Mouse (Mus musculus) intestine, embryonic 15.5 days (tissue): ENCODE measurements at regions not wholly inside any gene's neighbourhood (a gene's known extent, or its start where the extent isn't known, plus 50 kb on each side); places are given as distances from the start of the nearest gene placed in this dataset.
"Not testable (repeated sequence)": the region's sequence is repeated elsewhere in the genome, so short reads cannot be mapped to it uniquely, and the experiment has no call there.

Experiments
- ATAC-seq: fragments of 200-750 bp; cut with Nextera tagmentation; 2 replicates; pipeline ENCODE4 v1.8.0; 2017; ENCODE audit warnings: moderate TSS enrichment, moderate library complexity
- H3K27ac ChIP-seq: fragments of 300-500 bp; sonication (generic); 2 replicates; pipeline ENCODE4 v1.5.1; 2015; ENCODE audit warnings: mild to moderate bottlenecking, inconsistent platforms
- H3K27me3 ChIP-seq: fragments of 300-500 bp; sonication (generic); replicated peaks from 2 replicates; pipeline ENCODE4 v1.6.1; 2015; ENCODE audit warnings: inconsistent platforms
- H3K36me3 ChIP-seq: fragments of 300-500 bp; sonication (generic); 2 replicates; pipeline ENCODE4 v1.6.1; 2015; ENCODE audit warnings: inconsistent platforms
- H3K4me1 ChIP-seq: fragments of 300-500 bp; sonication (generic); replicated peaks from 2 replicates; pipeline ENCODE4 v1.6.1; 2015; ENCODE audit warnings: inconsistent platforms
- H3K4me2 ChIP-seq: fragments of 300-500 bp; sonication (generic); replicated peaks from 2 replicates; pipeline ENCODE4 v1.6.1; 2015; ENCODE audit warnings: mild to moderate bottlenecking, inconsistent platforms
- H3K4me3 ChIP-seq: fragments of 300-500 bp; sonication (generic); replicated peaks from 2 replicates; pipeline ENCODE4 v1.5.1; 2015; ENCODE audit warnings: inconsistent platforms
- H3K9ac ChIP-seq: fragments of 300-500 bp; sonication (generic); 2 replicates; pipeline ENCODE4 v1.6.1; 2015; ENCODE audit warnings: inconsistent platforms
- H3K9me3 ChIP-seq: fragments of 300-500 bp; sonication (generic); 2 replicates; pipeline ENCODE4 v1.6.1; 2016; ENCODE audit warnings: inconsistent platforms
- WGBS: fragments of 180-500 bp; shearing (Covaris S2); methylation state at CpG from one replicate; pipeline ENCODE4 v1.1.7; 2015; 5-methylcytosine and 5-hydroxymethylcytosine counted together

- Histone ChIP-seq H3K9me3 (no peaks in the 10 kb centered on the region), H3K4me3 (no peak overlapping the region), H3K27me3 (no peaks in the 10 kb centered on the region), H3K36me3 (no peaks in the 10 kb centered on the region), H3K4me1 (no peaks in the 10 kb centered on the region), H3K27ac (no peak overlapping the region), H3K9ac (no peak overlapping the region), H3K4me2 (no peak overlapping the region)
- 84% methylated on average over 3 of the region's 3 CpGs for WGBS
- ATAC-seq, result no peak
Observed at GRCm38 (mm10) chr7:111838162-111838561, 58.4 kb upstream of the Galnt18 start.

- H3K4me3 ChIP-seq, H3K9me3 ChIP-seq, H3K27ac ChIP-seq, ATAC-seq, H3K4me1 ChIP-seq, H3K4me2 ChIP-seq, H3K36me3 ChIP-seq, H3K9ac ChIP-seq, H3K27me3 ChIP-seq: not testable (repeated sequence)
Observed at GRCm38 (mm10) chr7:111834356-111834755, 54.6 kb upstream of the Galnt18 start.

GRCm38 (mm10) chr7:111829931-111830330, 50.2 kb upstream of the Galnt18 start:
- Histone ChIP-seq H3K27me3 (no peaks in the 10 kb centered on the region), H3K4me1 (no peaks in the 10 kb centered on the region), H3K27ac (no peak overlapping the region), H3K9ac (no peak overlapping the region), H3K36me3 (no peaks in the 10 kb centered on the region), H3K4me2 (no peak overlapping the region), H3K4me3 (no peak overlapping the region), H3K9me3 (no peaks in the 10 kb centered on the region)
- no peak for ATAC-seq
- 84% methylated on average over 1 of the region's 1 CpGs for WGBS
